23 mouse cellular contexts compared by ENCODE assay signal in genomic region chr3:97611021-97611420, GRCm38 (mm10). TPM values are rescaled to one million over a fixed set of nuclear protein-coding genes. Genes with fewer than 3 reads are reported as not detected.
DNase-seq lines count a peak whose midpoint lies in the region; ATAC-seq and TF ChIP-seq lines count a peak whose summit lies in the region.
"Had no signal": no experiment of that assay in that cellular context is flagged by ENCODE, and none has a peak within 500 bp of the region (broad histone marks: within the 10 kb centered on the region; RNA-seq: fewer than 3 reads in every experiment).

No protein-coding gene starts in this region.

- no peak for TF ChIP-seq CTCF in liver, adult 2 months (IDR thresholded peaks at IDR 0.05; ENCODE audit: low read depth, low read length)
- TF ChIP-seq CTCF in liver, postnatal 0 days (IDR thresholded peaks at IDR 0.05; ENCODE audit: low read depth) = no peak

- TF ChIP-seq EP300 in liver, postnatal 0 days (IDR thresholded peaks at IDR 0.05; ENCODE audit: low read depth) = peak; percentile 54; the same call in 1 of the 2 replicates

- no peak overlapping the region for H3K4me3 ChIP-seq in heart, embryonic 10.5 days
- no peak overlapping the region for H3K4me3 ChIP-seq in heart, embryonic 11.5 days (ENCODE audit: low read depth, low read length)
- H3K4me3 ChIP-seq in liver, adult 2 months (ENCODE audit: insufficient read depth, low read depth, low read length) = no peak overlapping the region
- no peak overlapping the region for H3K4me3 ChIP-seq in liver, embryonic 12.5 days
- no peak overlapping the region for H3K4me3 ChIP-seq in liver, postnatal 0 days (ENCODE audit: low read depth, low read length)
- no peak overlapping the region for H3K4me3 ChIP-seq in liver, embryonic 11.5 days (ENCODE audit: low read depth, low read length)

- no peaks in the 10 kb centered on the region for H3K9me3 ChIP-seq in heart, embryonic 10.5 days
- H3K9me3 ChIP-seq in heart, embryonic 11.5 days (replicated peaks; ENCODE audit: control insufficient read depth, low read length) = no peaks in the 10 kb centered on the region
- H3K9me3 ChIP-seq in liver, embryonic 12.5 days (replicated peaks) = no peaks in the 10 kb centered on the region
- H3K9me3 ChIP-seq in liver, postnatal 0 days (ENCODE audit: low read length) = no peaks in the 10 kb centered on the region
- H3K9me3 ChIP-seq in liver, embryonic 11.5 days (ENCODE audit: control insufficient read depth, low read length) = no peaks in the 10 kb centered on the region
- H3K9me3 ChIP-seq: embryonic facial prominence, embryonic 13.5 days; embryonic facial prominence, embryonic 15.5 days; forebrain, embryonic 10.5 days; forebrain, embryonic 12.5 days; G1E had no signal

- H3K27ac ChIP-seq in heart, embryonic 10.5 days = no peak overlapping the region
- H3K27ac ChIP-seq in heart, embryonic 11.5 days (ENCODE audit: low read depth, low read length) = no peak overlapping the region
- H3K27ac ChIP-seq in liver, adult 2 months (replicated peaks; ENCODE audit: insufficient read depth, low read depth, low read length) = peak overlapping the region; percentile 83
- no peak overlapping the region for H3K27ac ChIP-seq in liver, embryonic 12.5 days
- peak overlapping the region; percentile 89; the same call in 1 of the 2 replicates for H3K27ac ChIP-seq in liver, postnatal 0 days (ENCODE audit: low read depth)
- no peak overlapping the region for H3K27ac ChIP-seq in liver, embryonic 11.5 days (ENCODE audit: low read depth, low read length)
- H3K27ac ChIP-seq: embryonic facial prominence, embryonic 13.5 days; embryonic facial prominence, embryonic 15.5 days; forebrain, embryonic 12.5 days had no signal

- peak; percentile 41 for DNase-seq in heart, embryonic 10.5 days (ENCODE audit: low spot score)
- peak; percentile 98 for DNase-seq in liver, adult 2 months (ENCODE audit: extremely low read depth, low read depth, low spot score)
- no peak for DNase-seq in liver, postnatal 0 days
- DNase-seq in liver, embryonic 11.5 days (ENCODE audit: low spot score) = no peak
- DNase-seq: adrenal gland, adult 8-10 months; adrenal gland, postnatal 14 days; B cell, adult 2 months; cerebellum, adult 11 months; cerebellum, adult 8-10 months; cerebellum, postnatal 14 days; cerebellum, postnatal 36 days; embryo, embryonic 11 days had no signal

- ATAC-seq in heart, embryonic 11.5 days (replicated peaks; ENCODE audit: insufficient number of reproducible peaks, low FRiP score, low TSS enrichment) = no peak
- no peak for ATAC-seq in liver, embryonic 12.5 days
- ATAC-seq in liver, postnatal 0 days = peak; percentile 38
- ATAC-seq in liver, embryonic 11.5 days (replicated peaks; ENCODE audit: low FRiP score) = no peak
- ATAC-seq: activated CD4-positive, CD25-positive, alpha-beta regulatory T cell, adult 4 months; forebrain, embryonic 16.5 days; Patski had no signal

- WGBS in heart, embryonic 10.5 days = 89% methylated on average over 6 of the region's 6 CpGs
- WGBS in heart, embryonic 11.5 days (ENCODE audit: insufficient replicate concordance) = 92% methylated on average over 6 of the region's 6 CpGs
- 30% methylated on average over 6 of the region's 6 CpGs for WGBS in liver, adult 2 months
- WGBS in liver, embryonic 12.5 days (ENCODE audit: insufficient replicate concordance) = 76% methylated on average over 6 of the region's 6 CpGs
- 59% methylated on average over 6 of the region's 6 CpGs for WGBS in liver, postnatal 0 days (ENCODE audit: insufficient replicate concordance)
- WGBS in liver, embryonic 11.5 days = 79% methylated on average over 6 of the region's 6 CpGs

- H3K79me2 ChIP-seq in liver, adult 2 months (ENCODE audit: control insufficient read depth, insufficient read depth, low read length) = no peaks in the 10 kb centered on the region; the same call in 1 of the 2 replicates

- no peak overlapping the region for H3K4me2 ChIP-seq in heart, embryonic 11.5 days
- H3K4me2 ChIP-seq in liver, embryonic 12.5 days = no peak overlapping the region
- H3K4me2 ChIP-seq in liver, postnatal 0 days (ENCODE audit: low read depth, low read length) = 0 out of 2 replicates have a peak overlapping the region, but pooled peaks have one; percentile 96
- H3K4me2 ChIP-seq in liver, embryonic 11.5 days = no peak overlapping the region

- no peaks in the 10 kb centered on the region for H3K4me1 ChIP-seq in heart, embryonic 10.5 days
- H3K4me1 ChIP-seq in heart, embryonic 11.5 days (ENCODE audit: control insufficient read depth, insufficient read depth, low read length) = no peaks in the 10 kb centered on the region
- H3K4me1 ChIP-seq in liver, adult 2 months (ENCODE audit: control insufficient read depth, insufficient read depth, low read length) = peaks cover 24% of the 10 kb centered on the region
- H3K4me1 ChIP-seq in liver, embryonic 12.5 days = peaks cover 23% of the 10 kb centered on the region
- peaks cover 19% of the 10 kb centered on the region for H3K4me1 ChIP-seq in liver, postnatal 0 days (ENCODE audit: insufficient read depth)
- H3K4me1 ChIP-seq in liver, embryonic 11.5 days (replicated peaks; ENCODE audit: control insufficient read depth, insufficient read depth, low read length) = peaks cover 9% of the 10 kb centered on the region

- TF ChIP-seq POLR2A in liver, adult 2 months (IDR thresholded peaks at IDR 0.05; ENCODE audit: extremely low read depth, insufficient read depth, low read length) = no peak

- H3K36me3 ChIP-seq in heart, embryonic 10.5 days = no peaks in the 10 kb centered on the region
- no peaks in the 10 kb centered on the region for H3K36me3 ChIP-seq in heart, embryonic 11.5 days (ENCODE audit: control insufficient read depth, insufficient read depth, low read length)
- no peaks in the 10 kb centered on the region for H3K36me3 ChIP-seq in liver, adult 2 months (ENCODE audit: control insufficient read depth, insufficient read depth, low read length)
- no peaks in the 10 kb centered on the region for H3K36me3 ChIP-seq in liver, embryonic 12.5 days
- no peaks in the 10 kb centered on the region for H3K36me3 ChIP-seq in liver, postnatal 0 days (replicated peaks; ENCODE audit: insufficient read depth, low read length)
- no peaks in the 10 kb centered on the region for H3K36me3 ChIP-seq in liver, embryonic 11.5 days (ENCODE audit: control insufficient read depth, insufficient read depth, low read length)
- H3K36me3 ChIP-seq: embryonic facial prominence, embryonic 13.5 days; embryonic facial prominence, embryonic 15.5 days; forebrain, embryonic 10.5 days; forebrain, embryonic 12.5 days had no signal

- no peaks in the 10 kb centered on the region for H3K27me3 ChIP-seq in heart, embryonic 10.5 days (ENCODE audit: insufficient read depth, poor library complexity, severe bottlenecking)
- H3K27me3 ChIP-seq in heart, embryonic 11.5 days (ENCODE audit: control insufficient read depth, insufficient read depth, low read length) = no peaks in the 10 kb centered on the region
- H3K27me3 ChIP-seq in liver, adult 2 months (ENCODE audit: control insufficient read depth, insufficient read depth, low read length) = no peaks in the 10 kb centered on the region
- 0 out of 2 replicates have a peak, but pooled peaks cover 6% of the 10 kb centered on the region for H3K27me3 ChIP-seq in liver, embryonic 12.5 days (replicated peaks)
- no peaks in the 10 kb centered on the region for H3K27me3 ChIP-seq in liver, postnatal 0 days (ENCODE audit: insufficient read depth, low read length)
- no peaks in the 10 kb centered on the region for H3K27me3 ChIP-seq in liver, embryonic 11.5 days (replicated peaks; ENCODE audit: control insufficient read depth, insufficient read depth, low read length)
- H3K27me3 ChIP-seq: CH12.LX; embryonic facial prominence, embryonic 13.5 days; embryonic facial prominence, embryonic 15.5 days; Patski had no signal

- H3K9ac ChIP-seq in heart, embryonic 11.5 days (ENCODE audit: low read depth, low read length) = no peak overlapping the region
- no peak overlapping the region for H3K9ac ChIP-seq in liver, adult 2 months (ENCODE audit: low read depth, low read length)
- no peak overlapping the region for H3K9ac ChIP-seq in liver, embryonic 12.5 days
- no peak overlapping the region for H3K9ac ChIP-seq in liver, postnatal 0 days (replicated peaks)
- no peak overlapping the region for H3K9ac ChIP-seq in liver, embryonic 11.5 days (ENCODE audit: low read depth, low read length)
- H3K9ac ChIP-seq: embryonic facial prominence, embryonic 13.5 days; embryonic facial prominence, embryonic 15.5 days had no signal

RNA-seq across cellular contexts. Expression of gene Chd1l, which starts 1.0 kb away (rescaled TPM):
- polyA plus RNA-seq in heart, embryonic 10.5 days (2016; fragmentation: Nextera tagmentation; extraction: Ambion mirVana) = 21.7 and 22.8 TPM in 2 replicates
- 14.5 and 18.4 TPM in 2 replicates for polyA plus RNA-seq in heart, embryonic 11.5 days (2014; fragmentation: Nextera tagmentation; extraction: Ambion mirVana)
- total RNA-seq in liver, adult 2 months (2014; rRNA removed) = 7.3 and 7.7 TPM in 2 replicates
- polyA plus RNA-seq in liver, adult 2 months (2012; rRNA removed) = 2.3 and 2.4 TPM in 2 replicates
- 20.3 and 21.4 TPM in 2 replicates for polyA plus RNA-seq in liver, embryonic 12.5 days (2016; fragmentation: Nextera tagmentation; extraction: Ambion mirVana)
- polyA plus RNA-seq in liver, postnatal 0 days (2015; fragmentation: Nextera tagmentation; extraction: Ambion mirVana) = 6.0 and 7.1 TPM in 2 replicates
- 26.8 and 27.2 TPM in 2 replicates for polyA plus RNA-seq in liver, embryonic 11.5 days (2014; fragmentation: Nextera tagmentation; extraction: Ambion mirVana)

RNA-seq across cellular contexts. Expression of gene Fmo5, which starts 17.6 kb away (rescaled TPM):
- 1.9 and 3.2 TPM in 2 replicates for polyA plus RNA-seq in heart, embryonic 10.5 days (2016; fragmentation: Nextera tagmentation; extraction: Ambion mirVana)
- 2.8 and 3.1 TPM in 2 replicates for polyA plus RNA-seq in heart, embryonic 11.5 days (2014; fragmentation: Nextera tagmentation; extraction: Ambion mirVana)
- total RNA-seq in liver, adult 2 months (2014; rRNA removed) = 352 and 363 TPM in 2 replicates
- 145 and 230 TPM in 2 replicates for polyA plus RNA-seq in liver, adult 2 months (2012; rRNA removed)
- 5.6 and 5.7 TPM in 2 replicates for polyA plus RNA-seq in liver, embryonic 12.5 days (2016; fragmentation: Nextera tagmentation; extraction: Ambion mirVana)
- 67.6 and 82.4 TPM in 2 replicates for polyA plus RNA-seq in liver, postnatal 0 days (2015; fragmentation: Nextera tagmentation; extraction: Ambion mirVana)
- 4.1 and 4.4 TPM in 2 replicates for polyA plus RNA-seq in liver, embryonic 11.5 days (2014; fragmentation: Nextera tagmentation; extraction: Ambion mirVana)

RNA-seq across cellular contexts. Expression of gene Prkab2, which starts 47.0 kb away (rescaled TPM):
- polyA plus RNA-seq in heart, embryonic 10.5 days (2016; fragmentation: Nextera tagmentation; extraction: Ambion mirVana) = 16.2 and 25.6 TPM in 2 replicates
- polyA plus RNA-seq in heart, embryonic 11.5 days (2014; fragmentation: Nextera tagmentation; extraction: Ambion mirVana) = 16.0 and 23.3 TPM in 2 replicates
- 0.81 and 0.83 TPM in 2 replicates for total RNA-seq in liver, adult 2 months (2014; rRNA removed)
- 1.5 TPM in 2 replicates for polyA plus RNA-seq in liver, adult 2 months (2012; rRNA removed)
- 2.8 and 3.1 TPM in 2 replicates for polyA plus RNA-seq in liver, embryonic 12.5 days (2016; fragmentation: Nextera tagmentation; extraction: Ambion mirVana)
- 1.1 TPM in 2 replicates for polyA plus RNA-seq in liver, postnatal 0 days (2015; fragmentation: Nextera tagmentation; extraction: Ambion mirVana)
- polyA plus RNA-seq in liver, embryonic 11.5 days (2014; fragmentation: Nextera tagmentation; extraction: Ambion mirVana) = 4.5 and 5.4 TPM in 2 replicates

Comparison
In these comparisons a context has a peak if more than half of its experiments do, and no peak if none do; other contexts are left out.
1. DNase-seq: peak in heart, embryonic 10.5 days (single experiment) and liver, adult 2 months (single experiment); none in liver, postnatal 0 days (single experiment) and liver, embryonic 11.5 days (single experiment).
2. H3K27ac ChIP-seq: peak in liver, adult 2 months (single experiment) and liver, postnatal 0 days (single experiment); none in heart, embryonic 10.5 days (single experiment), heart, embryonic 11.5 days (single experiment), liver, embryonic 12.5 days (single experiment) and liver, embryonic 11.5 days (single experiment).
3. RNA of gene Fmo5, which starts 17.6 kb away (polyA plus RNA-seq): 145 to 230 TPM in liver, adult 2 months and 67.6 to 82.4 TPM in liver, postnatal 0 days; 5.6 to 5.7 TPM in liver, embryonic 12.5 days, 4.1 to 4.4 TPM in liver, embryonic 11.5 days, 2.8 to 3.1 TPM in heart, embryonic 11.5 days and 1.9 to 3.2 TPM in heart, embryonic 10.5 days; every median in the first group is over 10 times any median in the second.